Mouse (Mus musculus) MEL (cell line): Measurements from ENCODE around the gene Trim2.

Experiments used
- CHD1 ChIP-seq: IDR thresholded peaks from 2 replicates; pipeline ENCODE4 v1.6.1; 2012; ENCODE audit warnings: low read depth, mild to moderate bottlenecking, inconsistent platforms, low read length, improper control_type of control experiment
- CTCF ChIP-seq, 3 experiments: IDR thresholded peaks in 2 of 3; conservative IDR thresholded peaks in 1 of 3; 2 replicates each; pipeline ENCODE4 v1.5.1; 2011 to 2012; ENCODE audit warnings: low read length in 3 of 3, low read depth in 2 of 3, mild to moderate bottlenecking in 2 of 3, improper control_type of control experiment in 1 of 3, inconsistent platforms in 1 of 3, mixed read lengths in 1 of 3, moderate library complexity in 1 of 3; ENCODE audit not compliant: control insufficient read depth in 1 of 3, insufficient read depth in 1 of 3, poor library complexity in 1 of 3, severe bottlenecking in 1 of 3
- EP300 ChIP-seq, 2 experiments: IDR thresholded peaks; 2 replicates each; pipeline ENCODE4 v1.6.1; 2011; ENCODE audit warnings: improper control_type of control experiment in 2 of 2, low read length in 2 of 2, low read depth in 1 of 2, mild to moderate bottlenecking in 1 of 2
- HCFC1 ChIP-seq: IDR thresholded peaks from 2 replicates; pipeline ENCODE4 v1.6.1; 2012; ENCODE audit warnings: low read depth, mild to moderate bottlenecking, inconsistent platforms, low read length, improper control_type of control experiment, moderate library complexity
- MAX ChIP-seq: IDR thresholded peaks from 2 replicates; pipeline ENCODE4 v1.6.1; 2011; ENCODE audit warnings: low read length, improper control_type of control experiment
- MYC ChIP-seq: IDR thresholded peaks from 2 replicates; pipeline ENCODE4 v1.6.1; 2011; ENCODE audit warnings: low read depth, mild to moderate bottlenecking, low read length, improper control_type of control experiment, moderate library complexity
- POLR2A ChIP-seq, 2 experiments: IDR thresholded peaks; 2 replicates each; pipeline ENCODE4 v1.6.1; 2011 to 2012; ENCODE audit warnings: low read length in 2 of 2, mild to moderate bottlenecking in 2 of 2, control low read depth in 1 of 2, improper control_type of control experiment in 1 of 2, low read depth in 1 of 2, moderate library complexity in 1 of 2; ENCODE audit not compliant: control insufficient read depth in 1 of 2, insufficient read depth in 1 of 2, poor library complexity in 1 of 2
- TCF12 ChIP-seq: IDR thresholded peaks from 2 replicates; pipeline ENCODE4 v1.6.1; 2014; ENCODE audit warnings: low read depth, mild to moderate bottlenecking, inconsistent platforms, low read length, improper control_type of control experiment, moderate library complexity

DNA sequence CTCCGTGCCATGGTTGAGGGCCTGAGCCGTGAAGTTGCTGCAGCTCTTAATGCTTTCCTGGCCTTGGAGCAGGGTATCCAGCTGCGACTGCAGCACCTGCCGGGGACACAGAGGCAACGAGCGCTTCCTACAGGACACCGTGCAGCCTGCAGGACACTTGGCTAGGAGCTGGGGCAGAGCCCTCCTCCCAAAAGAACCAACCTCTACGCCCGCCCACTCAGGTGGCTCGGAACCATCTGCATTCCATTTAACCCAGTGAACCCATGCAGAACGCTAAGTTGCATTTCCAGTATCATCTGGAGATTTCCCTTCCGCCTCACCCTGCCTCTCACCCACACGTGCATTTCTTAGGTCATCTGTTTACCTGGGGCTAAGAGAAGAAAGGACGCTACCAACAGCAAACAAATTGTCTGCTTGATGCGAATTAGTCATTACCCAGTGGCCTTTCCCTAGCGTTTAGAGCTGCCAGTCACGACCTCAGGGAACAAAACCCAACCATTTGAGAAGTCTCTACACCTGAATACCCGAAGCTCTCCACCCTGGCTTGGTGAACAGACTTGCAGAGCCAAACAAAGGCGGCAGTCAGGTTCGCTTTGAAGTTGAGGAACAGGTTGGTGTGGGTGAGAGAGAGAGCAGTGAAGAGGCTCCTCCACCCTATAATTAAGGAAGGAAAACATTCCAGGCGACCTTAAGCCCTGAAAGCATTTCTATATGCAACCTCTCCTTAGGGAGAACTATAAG is 115.4 kb downstream of the Trim2 start:
- TF ChIP-seq CTCF (IDR thresholded peaks at IDR 0.05 in 2 of 3, conservative IDR thresholded peaks at IDR 0.05 in 1 of 3; ENCODE audit: control insufficient read depth in 1 of 3, insufficient read depth in 1 of 3, low read depth in 2 of 3, low read length in 3 of 3, poor library complexity in 1 of 3, severe bottlenecking in 1 of 3) (no peak), HCFC1 (no peak), EP300 (IDR thresholded peaks at IDR 0.05; ENCODE audit: low read depth in 1 of 2, low read length in 2 of 2) (no peak), MAX (no peak), MYC (no peak), TCF12 (no peak), CHD1 (no peak), POLR2A (IDR thresholded peaks at IDR 0.05; ENCODE audit: control insufficient read depth in 1 of 2, insufficient read depth in 1 of 2, low read depth in 1 of 2, low read length in 2 of 2, poor library complexity in 1 of 2) (no peak)
